Mouse (Mus musculus) liver, adult 2 months (tissue): ENCODE results near the gene Ercc8.

Experiments
- CTCF ChIP-seq: fragments of 200-500 bp; IDR thresholded peaks from 2 replicates; pipeline ENCODE4 v1.5.1; 2011; ENCODE audit warnings: low read depth, low read length, control low read depth
- POLR2A ChIP-seq: fragments of 200-500 bp; IDR thresholded peaks from 2 replicates; pipeline ENCODE4 v1.6.1; 2011; ENCODE audit warnings: low read length, control low read depth; ENCODE audit not compliant: insufficient read depth; ENCODE audit errors: extremely low read depth

DNA sequence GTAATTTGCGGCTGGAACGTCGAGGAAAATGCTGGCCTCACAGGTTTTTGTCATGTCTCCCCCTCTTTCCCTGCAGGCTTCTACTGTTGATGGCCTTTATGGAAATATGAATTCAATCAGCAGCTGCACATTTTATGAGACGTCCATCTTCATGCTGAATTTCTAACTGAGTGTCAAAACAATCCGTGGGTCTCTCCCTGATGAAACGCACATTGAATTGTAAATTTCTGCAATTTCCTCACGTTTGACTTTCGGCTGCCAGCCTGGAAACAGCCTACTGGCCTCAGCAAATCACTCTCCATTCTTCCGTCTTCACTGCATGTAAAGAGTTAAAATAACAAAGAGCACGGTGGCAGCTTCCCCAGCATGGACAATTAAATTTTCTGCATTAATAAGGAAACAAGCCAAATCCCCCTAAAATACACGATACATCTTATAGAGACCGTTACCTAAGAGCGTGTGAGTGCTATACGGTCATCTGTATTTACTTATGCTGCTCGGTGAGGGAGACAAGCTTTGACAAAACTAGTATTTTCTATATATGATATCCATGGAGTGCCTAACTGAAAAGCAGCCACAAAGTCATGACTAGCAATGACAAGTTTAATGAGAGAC, 35.3 kb upstream of the Ercc8 start:
- no peak for TF ChIP-seq POLR2A
- TF ChIP-seq CTCF = no peak
